Mouse (Mus musculus) cerebellum, adult 11 months (tissue): ENCODE measurements around the gene Erich2.

Source experiments
- DNase-seq: peaks from one replicate; pipeline ENCODE4 v3.0.0; 2022

The Erich2 gene

GRCm38 (mm10) chr2:70562981-70563671 is 54.5 kb downstream of the Erich2 start:
- DNase-seq = no peak

GRCm38 (mm10) chr2:70563721-70564645 is 55.4 kb downstream of the Erich2 start:
- DNase-seq = no peak

GRCm38 (mm10) chr2:70564646-70565315 is 56.2 kb downstream of the Erich2 start:
- DNase-seq = no peak

GRCm38 (mm10) chr2:70565651-70566602 is 57.3 kb downstream of the Erich2 start:
- DNase-seq = no peak

- no peak for DNase-seq
These were observed 58.0 kb downstream of the Erich2 start for GRCm38 (mm10) chr2:70566603-70566981.

GRCm38 (mm10) chr2:70567071-70567681 is 58.6 kb downstream of the Erich2 start:
- DNase-seq = peak; percentile 22

- DNase-seq = no peak
These were observed 59.1 kb downstream of the Erich2 start for GRCm38 (mm10) chr2:70567682-70568077.

GRCm38 (mm10) chr2:70568198-70568941 is 59.8 kb downstream of the Erich2 start:
- no peak for DNase-seq

GRCm38 (mm10) chr2:70571698-70572097 is 63.1 kb downstream of the Erich2 start:
- DNase-seq = no peak

GRCm38 (mm10) chr2:70572251-70572650 is 63.6 kb downstream of the Erich2 start:
- no peak for DNase-seq

- no peak for DNase-seq
These were observed 65.1 kb downstream of the Erich2 start for GRCm38 (mm10) chr2:70573544-70574210.

GRCm38 (mm10) chr2:70588200-70588599 is 79.6 kb downstream of the Erich2 start:
- DNase-seq = no peak
